Mouse (Mus musculus): ENCODE results near the gene Gm15091. TPM values are rescaled to one million over a fixed set of nuclear protein-coding genes. Genes with fewer than 3 reads are reported as not detected.
"Not testable (repeated sequence)": the region's sequence is repeated elsewhere in the genome, so short reads cannot be mapped to it uniquely, and the experiment has no call there.

Gm15091 gene
- polyA plus RNA-seq (2014; fragmentation: Nextera tagmentation; extraction: Ambion mirVana) = not detected in 2 replicates

DNA sequence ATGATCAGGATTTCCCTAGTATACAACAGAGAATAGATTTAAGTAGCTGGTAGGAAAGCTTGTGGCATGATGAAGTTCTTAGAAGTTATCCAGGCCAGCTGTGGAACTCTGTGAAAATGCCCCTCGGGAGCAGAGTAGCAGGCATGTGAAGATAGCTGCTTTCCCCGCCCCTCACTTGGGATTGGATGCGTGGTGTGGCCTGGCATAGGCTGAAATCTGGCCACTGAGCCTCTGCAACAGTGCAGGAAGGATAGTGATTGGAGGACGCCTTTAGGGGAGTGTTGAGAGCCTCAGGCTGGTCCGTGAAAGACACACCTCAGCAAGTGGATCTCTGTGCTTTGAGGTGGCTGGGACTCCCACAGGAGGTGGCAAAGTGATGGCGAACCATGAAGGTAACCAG lies at the start of gene Gm15091:
Gm15091 (plus strand) TSS at position 301 of the 400 bp plus-strand sequence.
- 80% methylated on average over 5 of the region's 6 CpGs for WGBS

More for the DNA sequence above, at the start of gene Gm15091:
- not testable (repeated sequence) for H3K9me3 ChIP-seq (ENCODE audit: control insufficient read depth, low read length); H3K4me2 ChIP-seq (replicated peaks; ENCODE audit: low read depth, low read length); H3K9ac ChIP-seq (ENCODE audit: low read depth, low read length); H3K27ac ChIP-seq (ENCODE audit: low read depth, low read length); H3K4me1 ChIP-seq (ENCODE audit: control insufficient read depth, insufficient read depth, low read length); H3K4me3 ChIP-seq (ENCODE audit: low read length); H3K27me3 ChIP-seq (ENCODE audit: control insufficient read depth, insufficient read depth, low read length); ATAC-seq (ENCODE audit: low FRiP score, low TSS enrichment); H3K36me3 ChIP-seq (ENCODE audit: control insufficient read depth, insufficient read depth, low read length)

Other genes starting within 250 kb of the Gm15091 start
- gene Gm15097, start 157.2 kb upstream of the Gm15091 start, polyA plus RNA-seq (2014; fragmentation: Nextera tagmentation; extraction: Ambion mirVana) = not detected in 2 replicates